Mouse (Mus musculus) gastrocnemius, postnatal 4 days (tissue): ENCODE results near the gene Uba5. TPM values are rescaled to one million over a fixed set of nuclear protein-coding genes. Genes with fewer than 3 reads are reported as not detected.

Experiments used
- DNase-seq, 2 experiments: peaks; one replicate each; pipeline ENCODE4 v3.0.0; 2021 to 2022; ENCODE audit warnings: low spot score in 2 of 2, mixed read lengths in 2 of 2
- long read RNA-seq, 2 experiments: library from polyadenylated mRNA; stranded (forward); transcript quantifications; one replicate each; pipeline ENCODE4 v2.0.0; 2021
- total RNA-seq, 2 experiments: library from RNA; stranded (reverse); gene quantifications; 2 replicates each; pipeline ENCODE4 v1.2.3; 2021

Uba5 gene
- total RNA-seq: 10 to 100 TPM; 28.7 to 30.6 TPM
- long read RNA-seq, experiment 1, transcript Uba5-201 (12 exons, 2,404 nt): major isoform, 37 of 39 reads
- long read RNA-seq, experiment 1, partial matches to known transcripts: 0 of 39 reads
- long read RNA-seq, experiment 1, other reads (novel, unspliced or antisense): 2 of 39 reads
- long read RNA-seq, experiment 2, transcript Uba5-201 (12 exons, 2,404 nt): major isoform, 50 of 56 reads
- long read RNA-seq, experiment 2, partial matches to known transcripts: 2 of 56 reads
- long read RNA-seq, experiment 2, other reads (novel, unspliced or antisense): 4 of 56 reads

DNA sequence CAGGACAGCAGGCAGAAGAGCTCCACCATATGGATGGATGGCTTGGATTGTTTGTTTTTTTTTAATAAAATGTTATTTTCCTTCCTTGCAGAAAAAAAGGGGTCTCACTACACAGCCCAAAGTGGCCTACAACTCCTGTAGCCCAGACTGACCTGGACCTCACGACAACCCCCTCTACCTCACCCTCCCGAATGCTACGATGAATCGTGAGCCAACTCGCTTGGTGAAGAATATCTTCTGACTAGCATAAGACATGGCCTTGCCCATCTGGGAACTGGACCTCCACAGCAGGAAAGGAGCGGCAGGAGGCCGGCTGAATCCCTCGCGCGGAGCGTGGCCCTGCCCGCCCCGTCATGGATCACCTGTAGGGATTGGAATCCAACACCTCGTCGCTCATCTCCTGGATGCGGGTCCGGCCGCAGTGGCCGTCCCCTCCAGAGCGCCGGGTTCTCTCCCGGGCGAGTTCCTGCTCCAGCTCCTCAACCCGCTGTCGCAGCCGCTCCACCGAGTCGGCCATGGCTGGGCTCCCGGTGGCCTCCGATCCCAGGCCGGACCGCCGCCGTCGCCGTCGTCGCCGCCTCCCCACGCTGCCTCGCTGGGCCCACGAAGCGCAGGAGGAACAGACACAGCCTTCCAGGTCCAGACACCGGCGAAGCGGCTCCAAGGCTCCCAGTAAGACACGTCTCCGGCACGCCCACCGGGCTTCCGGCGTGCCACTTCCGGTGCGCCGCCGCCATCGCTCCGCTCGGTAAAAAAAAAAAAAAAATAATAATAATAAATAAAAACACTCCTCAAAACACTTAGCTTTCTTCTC lies at the start of gene Uba5:
TSS of gene Uba5 (minus strand) at position 705 of the 814 bp plus-strand sequence.
- peak; percentile 59 to 78 for DNase-seq

DNA sequence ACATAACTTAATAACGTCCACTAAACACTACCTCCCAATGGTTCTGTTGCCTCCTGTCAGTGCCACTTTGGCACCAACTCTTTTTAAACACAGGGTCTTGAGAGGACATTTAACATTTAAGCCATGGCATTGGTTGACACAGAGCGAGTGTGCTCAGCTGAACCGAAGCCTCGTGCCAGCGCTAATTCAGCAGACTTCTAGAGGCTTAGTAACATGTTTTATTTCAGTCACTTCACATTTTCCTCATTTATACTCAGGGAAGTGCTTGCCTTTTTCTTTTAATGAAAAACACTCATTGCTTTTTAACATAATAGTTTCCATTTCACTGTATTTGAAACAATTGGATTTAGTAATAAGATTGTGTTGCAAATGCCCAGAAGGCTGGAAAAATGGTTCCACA lies 46.2 kb upstream of the Uba5 start:
- no peak for DNase-seq

DNA sequence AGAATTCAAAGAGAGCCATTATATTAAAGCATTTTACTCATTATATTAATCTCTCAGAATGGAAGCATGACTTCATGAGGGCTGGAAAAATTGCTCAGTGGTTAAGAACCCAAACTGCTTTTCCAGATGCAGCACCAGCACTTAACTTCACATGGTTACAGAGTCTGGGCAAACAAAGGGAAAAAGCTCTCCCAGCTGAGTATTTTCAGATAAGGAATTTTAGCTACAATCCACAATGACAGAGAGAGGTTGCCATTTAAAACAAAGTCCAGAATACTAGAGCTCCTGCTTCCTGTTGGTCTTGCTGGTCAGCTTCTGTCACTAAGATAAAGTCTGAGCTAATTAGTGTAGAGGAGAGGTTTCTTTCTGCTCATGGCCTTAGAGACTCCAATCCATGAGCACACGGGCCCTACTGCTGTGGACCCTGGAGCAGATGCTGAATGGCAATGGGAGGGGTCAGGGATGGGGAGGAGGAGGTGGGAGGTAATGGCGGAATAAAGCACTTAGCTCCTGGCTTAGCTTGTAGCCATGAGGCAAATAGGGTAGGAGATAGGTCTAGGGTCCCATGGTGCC lies 45.7 kb upstream of the Uba5 start:
- DNase-seq: no peak

DNA sequence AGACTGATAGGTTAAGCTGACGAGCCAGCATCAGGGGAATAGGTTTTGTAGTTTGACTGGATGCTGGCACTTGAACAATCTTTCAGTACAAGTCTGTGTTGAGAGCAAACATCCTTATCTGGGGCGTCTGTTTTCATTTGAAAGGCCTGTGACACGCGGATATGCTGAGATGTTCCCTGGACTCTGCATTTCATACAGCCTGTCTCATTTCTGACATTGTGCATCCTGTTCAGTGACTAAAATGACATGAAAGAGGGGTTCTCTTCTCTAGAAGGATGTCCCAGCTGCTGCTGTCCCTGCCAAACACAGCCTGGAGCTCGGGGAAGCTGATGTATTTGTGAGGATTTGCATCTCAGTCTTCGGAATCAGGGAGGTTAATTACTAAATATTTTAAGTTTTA lies 44.5 kb upstream of the Uba5 start:
- no peak for DNase-seq

DNA sequence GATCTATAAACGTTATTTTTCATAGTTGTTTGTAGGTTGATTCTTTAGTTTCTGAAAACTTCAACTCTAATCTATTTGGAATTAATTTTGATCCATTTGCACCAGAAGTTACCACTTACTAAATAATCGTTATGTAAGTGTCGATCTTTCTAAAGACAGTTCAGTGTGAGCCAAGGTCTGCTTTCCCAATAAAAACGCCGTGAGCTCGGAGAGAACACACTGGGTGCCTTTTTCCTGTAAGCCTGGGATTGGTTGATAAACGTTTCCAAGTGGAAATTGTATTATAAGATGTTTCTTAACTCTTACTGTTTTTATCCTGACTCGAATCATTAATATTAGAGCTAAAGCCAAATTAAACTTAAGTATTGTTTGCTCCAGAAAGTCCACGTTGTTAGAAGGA lies 44.0 kb upstream of the Uba5 start:
- DNase-seq: no peak

DNA sequence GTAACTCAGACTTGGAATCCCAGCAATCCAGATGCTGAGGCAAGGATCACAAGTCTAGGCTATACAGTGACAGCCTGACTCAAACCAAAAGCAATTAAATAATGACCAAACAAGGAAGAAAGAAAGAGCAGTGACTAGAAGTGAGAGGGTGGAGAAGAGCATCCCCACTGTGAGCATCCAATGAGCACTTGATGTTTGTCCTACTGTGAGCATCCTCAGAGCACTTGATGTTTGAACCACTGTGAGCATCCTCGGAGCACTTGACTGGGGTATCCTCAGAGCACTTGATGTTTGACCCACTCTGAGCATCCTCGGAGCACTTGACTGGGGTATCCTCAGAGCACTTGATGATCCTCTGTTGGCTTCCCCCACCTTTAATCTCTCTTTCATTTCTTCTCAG lies 42.1 kb upstream of the Uba5 start:
- no peak for DNase-seq

DNA sequence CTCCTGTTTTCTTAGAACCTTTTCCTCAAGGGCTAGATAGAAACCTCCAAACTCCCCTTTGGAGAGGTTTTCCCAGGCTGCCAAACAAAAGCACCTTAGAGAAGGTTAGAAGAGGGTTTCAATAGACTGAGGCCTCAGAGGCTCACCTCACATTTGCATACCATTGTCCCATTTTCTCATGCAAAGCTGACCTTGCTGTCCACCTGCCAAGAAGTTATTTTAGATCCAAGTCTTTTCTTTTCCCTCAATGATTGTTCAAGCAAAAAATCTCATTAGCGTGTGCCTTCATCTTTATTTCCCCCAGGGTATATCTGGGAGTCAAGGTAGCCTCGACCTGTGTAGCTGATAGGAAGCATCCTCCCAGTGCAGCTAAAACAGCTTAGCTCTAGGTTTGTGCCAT lies 40.0 kb upstream of the Uba5 start:
- no peak for DNase-seq

DNA sequence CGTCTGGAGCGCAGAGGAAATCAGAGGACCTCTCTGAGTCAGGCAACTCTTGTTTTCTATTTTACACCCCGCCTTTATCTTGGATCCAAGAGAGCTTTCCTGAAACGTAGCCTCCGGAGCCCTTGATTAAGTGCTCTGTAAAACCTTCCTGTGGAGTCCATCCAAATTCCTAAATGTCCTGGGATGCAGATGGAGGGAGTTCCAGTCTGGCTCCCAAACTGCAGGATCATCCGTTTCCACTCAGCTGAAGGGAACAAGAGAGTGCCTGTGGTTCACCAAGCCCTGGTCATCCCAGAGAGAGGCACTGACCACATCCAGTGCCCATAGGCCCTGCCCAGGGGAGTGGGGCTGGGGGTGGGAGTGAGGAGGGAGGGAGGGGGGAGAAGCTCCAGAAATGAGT lies 39.4 kb upstream of the Uba5 start:
- DNase-seq: peak in 1 of 2 experiments; percentile 26

DNA sequence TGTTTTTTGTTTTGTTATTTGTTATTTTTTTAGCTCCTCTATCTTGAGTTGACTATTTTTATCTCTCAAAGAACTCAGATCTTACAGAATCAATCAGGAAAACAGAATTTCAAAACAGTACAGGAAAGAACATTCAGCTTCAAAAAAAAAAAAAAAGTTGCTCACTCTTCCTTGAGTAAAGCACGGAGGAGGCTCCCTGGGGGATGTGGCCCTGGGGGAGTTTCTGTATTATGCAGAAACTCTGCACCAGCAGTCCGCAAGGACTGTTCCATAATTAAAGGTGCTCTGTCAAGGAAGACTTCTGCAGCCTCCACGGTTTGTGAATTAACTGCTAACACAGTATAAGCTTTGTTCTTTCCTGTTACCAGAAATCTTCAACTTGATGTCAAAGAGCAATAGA lies 38.5 kb upstream of the Uba5 start:
- no peak for DNase-seq

DNA sequence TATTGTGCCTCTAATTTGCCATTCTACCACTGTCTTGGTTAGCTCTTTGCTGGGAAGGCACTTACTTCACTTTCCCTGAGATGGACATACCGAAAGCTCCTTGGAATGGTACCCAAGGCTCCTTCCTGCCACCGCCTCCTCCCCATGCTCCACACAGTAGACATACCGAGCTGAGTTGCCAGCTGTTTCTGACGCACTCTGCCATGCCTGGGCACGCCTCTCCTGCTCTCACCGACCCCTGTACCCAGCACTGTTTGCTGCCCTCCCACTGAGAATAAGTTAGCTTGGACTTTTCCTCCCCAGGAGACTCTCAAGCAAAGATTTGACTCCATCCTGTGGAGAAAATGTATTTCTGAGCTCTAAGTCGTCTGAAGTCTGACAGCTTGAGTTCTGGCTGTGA lies 37.9 kb upstream of the Uba5 start:
- DNase-seq: no peak

DNA sequence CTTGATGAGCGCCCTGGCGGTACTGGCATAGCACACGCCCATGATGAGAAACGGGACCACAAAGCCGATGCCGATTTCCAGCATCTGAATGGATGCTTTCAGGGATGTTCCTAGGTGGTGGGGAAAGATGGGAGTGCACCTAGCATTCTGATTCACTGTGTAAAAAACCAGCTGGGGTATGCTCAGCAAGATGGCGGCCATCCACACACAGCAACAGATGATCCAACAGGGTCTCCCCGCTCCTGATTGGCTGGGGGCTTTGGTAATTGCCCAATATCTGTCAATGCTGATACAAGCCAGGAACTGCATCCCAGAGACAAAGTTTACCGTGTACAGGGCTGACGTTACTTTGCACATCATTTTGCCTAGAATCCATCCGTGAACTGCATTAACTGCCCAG lies 36.1 kb upstream of the Uba5 start:
- no peak for DNase-seq

DNA sequence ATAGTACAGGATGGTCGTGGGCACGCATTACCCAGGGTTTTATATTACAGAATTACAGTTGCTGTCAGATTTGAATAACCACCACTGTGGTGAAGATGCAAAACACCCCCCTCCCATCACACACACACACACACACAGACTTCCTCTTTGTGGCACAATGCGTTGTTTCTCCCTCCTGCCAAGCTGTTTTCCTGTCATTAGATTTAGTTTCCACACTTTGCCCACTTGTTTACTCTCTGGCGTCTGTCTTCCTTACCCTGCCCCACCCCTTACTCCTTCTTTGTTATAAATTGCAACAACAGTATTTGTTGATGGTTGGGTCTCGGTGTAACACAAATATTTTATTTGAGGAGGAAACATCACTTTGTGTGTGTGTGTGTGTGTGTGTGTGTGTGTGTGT lies 35.3 kb upstream of the Uba5 start:
- no peak for DNase-seq

DNA sequence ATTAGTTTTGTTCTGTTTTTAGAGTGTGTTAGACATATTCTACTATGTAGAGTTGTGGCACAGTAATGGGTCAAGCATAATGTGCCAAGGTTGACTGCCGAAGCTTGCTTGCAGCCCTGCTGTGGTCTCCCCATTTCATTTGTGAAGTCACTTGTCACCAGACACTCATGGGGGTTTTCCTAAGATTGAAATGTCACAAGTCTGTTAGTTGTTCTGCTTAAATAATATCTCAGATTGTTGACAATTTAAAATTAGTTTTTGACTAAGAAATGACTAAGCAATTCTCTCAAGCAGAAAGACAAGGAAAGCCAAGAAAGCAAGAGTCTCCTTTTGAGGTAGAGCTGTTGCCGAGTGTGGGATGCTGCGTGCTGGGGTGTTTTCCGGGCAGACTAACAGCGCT lies 30.0 kb upstream of the Uba5 start:
- DNase-seq: no peak

DNA sequence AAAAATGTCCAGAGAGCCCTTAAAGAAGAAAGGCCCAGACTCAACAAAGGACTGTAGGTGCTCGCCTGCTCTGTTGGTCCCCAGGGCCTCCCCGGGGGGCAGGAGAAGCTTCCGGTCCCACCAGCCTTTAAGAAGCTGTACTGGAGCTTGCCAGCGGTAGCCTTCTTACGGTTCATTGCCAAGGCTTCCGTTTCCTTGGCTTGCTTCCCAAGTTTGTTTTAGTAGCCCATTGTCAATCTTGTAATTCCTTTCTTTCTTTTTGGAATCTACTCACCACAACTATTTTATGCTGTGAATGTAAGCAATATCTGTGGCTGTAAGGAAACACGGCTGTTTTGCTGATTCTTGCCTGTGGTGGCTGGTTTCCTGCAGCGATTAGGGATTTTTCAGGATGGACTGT lies 25.6 kb upstream of the Uba5 start:
- no peak for DNase-seq

DNA sequence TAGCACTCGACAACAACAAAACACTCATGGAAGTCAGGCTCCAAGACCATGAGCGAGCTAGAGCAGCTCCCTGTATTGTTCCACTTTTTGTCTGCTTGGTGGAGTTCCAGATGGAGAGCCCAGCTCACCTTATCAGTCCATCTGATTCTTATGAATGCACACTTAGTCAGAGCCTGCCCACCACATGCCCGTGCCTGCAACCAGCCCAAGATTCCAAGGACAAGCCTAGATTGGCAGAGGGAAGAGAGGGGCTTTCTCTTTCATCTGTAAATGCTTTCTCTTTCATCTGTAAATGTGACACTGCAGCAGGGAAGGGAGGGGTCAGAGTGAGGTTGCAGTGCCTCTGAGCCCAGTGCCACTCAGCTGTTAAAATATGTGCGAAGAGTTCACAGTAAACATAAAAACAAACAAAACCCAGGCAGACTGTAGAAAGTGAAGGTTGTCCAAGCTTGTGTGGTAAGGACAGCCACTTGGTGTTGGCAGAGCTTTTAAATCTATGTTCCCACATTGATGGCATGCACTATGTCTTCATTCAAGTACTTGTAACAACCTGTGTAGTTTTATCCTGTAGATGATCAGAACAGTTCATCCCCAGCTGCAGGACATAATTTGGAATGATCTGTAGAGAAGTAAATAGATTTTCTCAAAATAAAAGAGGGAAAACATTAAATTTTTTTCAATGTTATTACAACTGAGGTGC lies 22.9 kb upstream of the Uba5 start:
- DNase-seq: no peak

DNA sequence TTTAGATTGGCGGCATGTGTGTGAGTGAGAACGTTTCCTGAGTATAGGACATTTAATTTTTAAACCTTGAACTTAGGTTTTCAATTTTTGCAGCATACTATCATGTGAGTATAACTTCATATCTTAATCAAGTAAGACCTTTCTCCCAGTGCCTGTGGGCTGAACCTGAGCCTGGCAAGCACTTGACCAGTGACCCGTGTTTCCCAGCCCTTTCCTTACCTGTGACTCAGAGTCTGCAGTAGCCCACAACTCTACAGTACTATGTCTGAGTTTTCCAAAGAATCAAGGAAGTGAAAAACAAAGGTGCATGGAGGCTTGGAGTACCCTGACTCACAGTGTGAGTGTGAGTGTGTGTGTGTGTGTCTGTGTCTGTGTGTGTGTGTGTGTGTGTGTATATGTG lies 17.1 kb upstream of the Uba5 start:
- DNase-seq: no peak

DNA sequence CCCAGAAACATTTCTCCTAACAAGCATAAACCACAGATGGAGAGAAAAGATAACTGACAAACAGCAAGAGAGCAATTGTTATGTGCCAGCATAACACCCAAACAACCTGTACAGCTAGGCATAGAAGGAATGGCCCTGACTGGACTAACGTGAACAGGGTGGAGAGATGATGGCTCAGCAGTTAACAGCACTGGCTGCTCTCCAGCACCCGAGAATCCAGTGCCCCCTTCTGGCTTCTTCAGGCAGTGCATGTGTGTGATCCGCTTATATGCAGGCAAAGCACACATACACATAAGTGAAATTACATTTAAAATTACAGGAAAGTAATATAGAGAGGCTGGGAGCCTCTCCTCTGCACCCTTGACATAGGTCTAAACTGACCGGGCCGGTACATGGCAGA lies 16.4 kb upstream of the Uba5 start:
- DNase-seq: no peak

DNA sequence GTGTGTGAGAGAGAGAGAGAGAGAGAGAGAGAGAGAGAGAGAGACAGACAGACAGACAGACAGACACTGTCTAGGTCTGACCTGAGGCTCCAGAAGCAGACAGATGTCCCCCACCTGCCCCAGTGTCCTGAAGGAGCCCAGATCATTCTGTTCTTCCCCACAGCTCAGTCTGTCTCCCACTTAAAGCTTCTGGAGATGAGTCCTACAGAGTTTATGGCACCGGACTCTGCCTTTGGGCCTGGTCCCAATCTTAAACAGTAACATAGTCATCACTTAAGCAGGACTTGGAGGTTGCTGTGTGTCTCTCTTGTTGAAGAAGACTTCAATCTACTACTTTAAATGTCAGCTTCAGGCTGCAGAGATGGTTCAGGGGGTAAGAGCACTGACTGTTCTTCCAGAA lies 15.8 kb upstream of the Uba5 start:
- DNase-seq: no peak

DNA sequence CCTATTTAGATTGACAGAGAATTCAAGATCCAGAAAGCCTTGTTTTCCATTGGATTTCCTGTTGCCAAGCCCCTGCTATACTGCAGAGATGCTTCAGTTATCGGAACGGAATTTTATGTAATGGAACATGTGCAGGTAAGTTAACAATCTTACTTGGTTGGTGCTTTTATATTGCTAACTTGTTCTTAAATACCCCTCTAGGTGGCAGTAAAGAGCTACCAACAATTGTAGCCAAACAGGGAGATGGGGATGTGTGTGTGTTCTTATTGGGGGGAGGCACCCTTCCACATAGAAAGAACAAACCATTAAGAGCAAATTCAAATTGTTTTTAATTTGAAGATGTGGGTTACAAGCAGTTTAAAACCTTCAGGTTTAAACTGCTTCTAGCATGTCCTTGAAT lies 12.9 kb upstream of the Uba5 start:
- no peak for DNase-seq

DNA sequence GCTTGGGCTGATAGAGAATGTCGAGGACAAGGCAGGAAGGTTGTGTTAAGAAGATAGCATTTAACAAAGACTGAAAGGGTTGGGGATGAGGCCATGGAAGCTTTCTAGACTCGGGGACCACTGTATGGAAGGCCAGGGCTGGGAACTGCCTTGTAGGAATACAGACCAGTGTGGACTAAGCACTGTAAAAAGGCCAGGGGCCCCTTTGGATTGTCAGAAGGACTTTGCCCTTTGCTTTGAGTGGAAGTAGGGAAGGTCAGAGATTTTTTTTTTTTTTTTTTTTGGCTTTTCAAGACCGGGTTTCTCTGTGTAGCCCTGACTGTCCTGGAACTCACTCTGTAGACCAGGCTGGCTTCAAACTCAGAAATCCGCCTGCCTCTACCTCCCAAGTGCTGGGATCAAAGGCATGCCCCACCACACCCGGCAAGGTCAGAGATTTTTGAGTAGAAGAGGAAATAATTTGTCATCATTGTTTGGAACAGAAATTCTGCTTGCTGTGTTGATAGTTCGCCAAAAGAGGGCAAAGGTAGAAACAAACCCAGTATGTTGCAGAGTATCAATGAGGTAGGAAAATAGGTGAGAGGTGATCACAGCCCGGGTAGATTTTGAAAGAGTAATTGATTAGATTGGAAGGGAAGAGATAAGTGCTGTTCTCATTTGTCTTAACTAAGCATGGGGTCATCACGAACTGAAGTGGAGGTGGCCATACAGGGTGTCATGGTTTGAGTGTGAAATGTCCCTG lies 8.1 kb upstream of the Uba5 start:
- no peak for DNase-seq

DNA sequence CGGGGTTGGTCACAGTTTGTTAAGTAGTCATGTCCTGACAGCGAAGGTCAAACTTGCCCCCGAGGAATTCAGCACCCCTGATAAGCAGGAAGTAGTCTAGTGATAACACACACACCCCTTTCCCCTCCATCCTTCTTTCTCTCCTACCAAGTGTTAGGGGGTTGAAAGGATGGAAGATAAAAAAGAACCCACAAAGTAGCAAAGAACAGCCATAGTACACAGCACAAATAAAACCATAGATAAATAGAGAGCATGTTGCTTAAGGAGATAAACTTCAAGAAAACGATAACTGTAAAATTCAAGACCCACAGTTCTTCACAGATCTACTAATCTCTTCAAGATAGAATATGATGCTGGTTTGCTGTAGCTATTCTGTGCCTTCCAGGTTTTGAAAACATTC lies 7.3 kb upstream of the Uba5 start:
- no peak for DNase-seq
